Mouse (Mus musculus) c-Kit-positive CD71-positive TER-119-negative erythroid progenitor cells, embryonic 14.5 days (primary cell): ENCODE data around the gene Cobll1.
"Not testable (repeated sequence)": the region's sequence is repeated elsewhere in the genome, so short reads cannot be mapped to it uniquely, and the experiment has no call there.

Experiments used
- DNase-seq: peaks from one replicate; pipeline ENCODE4 v3.0.0-alpha.2; 2013; ENCODE audit warnings: low read depth

Gene Cobll1

GRCm38 (mm10) chr2:65238964-65239570, at the start of gene Cobll1:
TSS of gene Cobll1 (minus strand) at chr2:65239403.
- DNase-seq: no peak

DNA sequence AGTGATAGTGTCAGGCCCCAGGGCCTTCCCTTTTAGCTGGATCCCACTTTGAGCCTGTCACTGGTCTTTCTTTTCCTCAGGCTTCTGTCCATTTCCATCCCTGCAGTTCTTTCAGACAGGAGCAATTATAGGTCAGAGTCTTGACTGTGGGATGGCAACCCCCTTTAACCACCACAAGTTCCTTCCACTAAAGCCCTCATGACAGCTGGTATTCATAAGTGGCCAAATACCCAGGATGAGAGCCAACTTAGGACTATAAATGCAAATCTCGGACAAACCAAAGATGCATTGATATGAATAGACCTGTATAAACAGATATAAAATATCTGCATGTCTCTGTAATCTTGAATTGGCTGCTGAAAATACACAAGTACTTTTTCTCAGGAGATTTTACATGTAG, 49.5 kb upstream of the Cobll1 start:
- no peak for DNase-seq

GRCm38 (mm10) chr2:65285380-65285779, 46.2 kb upstream of the Cobll1 start:
- DNase-seq: no peak

DNA sequence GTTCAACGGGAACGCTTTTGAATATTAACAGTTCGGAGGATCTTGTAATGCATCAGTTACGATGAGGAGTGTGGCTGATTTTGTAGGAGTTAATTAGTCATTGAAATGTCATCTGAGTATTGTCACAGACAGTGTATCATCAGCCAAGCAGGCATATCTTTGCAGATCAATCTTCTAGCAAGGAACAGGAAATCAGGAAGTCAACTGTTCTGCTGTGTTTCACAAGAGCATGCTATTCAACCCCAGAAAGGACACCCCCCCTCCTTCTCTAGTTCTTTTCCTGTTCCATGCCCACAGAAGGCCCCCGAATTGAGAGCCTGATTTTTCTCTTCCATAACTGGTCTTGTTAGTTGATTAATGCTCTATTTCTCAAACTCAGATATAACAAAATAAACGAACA, 43.8 kb upstream of the Cobll1 start:
- no peak for DNase-seq

- DNase-seq: no peak
Observed at GRCm38 (mm10) chr2:65279029-65279690, 40.0 kb upstream of the Cobll1 start.

DNA sequence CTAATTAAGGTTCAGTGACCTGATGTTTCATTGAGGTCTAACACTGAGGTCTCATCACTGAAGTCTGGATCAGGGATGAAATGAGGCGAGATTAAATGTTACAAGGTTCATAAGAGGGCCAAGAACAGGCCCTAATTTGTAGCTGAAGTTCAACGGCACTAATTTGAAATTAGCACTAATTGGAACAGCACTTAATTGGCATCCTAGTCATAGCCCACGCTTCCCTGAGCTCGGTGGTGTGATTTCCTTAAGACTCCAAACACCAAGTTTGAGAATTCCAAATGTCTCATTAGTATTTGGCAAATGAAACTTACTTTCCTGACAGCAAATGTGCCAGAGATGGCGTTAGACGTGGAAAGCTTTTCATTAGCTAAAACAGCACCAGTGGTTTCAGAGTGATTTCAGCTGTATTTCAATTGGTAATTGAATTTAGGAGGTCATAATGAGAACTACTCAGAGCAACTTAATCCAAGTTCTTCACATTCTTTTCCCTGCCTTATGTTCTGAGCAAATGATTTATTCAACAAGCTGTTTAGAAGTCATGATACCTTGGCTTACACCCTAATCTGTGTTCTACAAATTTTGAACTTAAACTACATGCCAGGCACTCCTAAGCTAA, 36.3 kb upstream of the Cobll1 start:
- no peak for DNase-seq

DNA sequence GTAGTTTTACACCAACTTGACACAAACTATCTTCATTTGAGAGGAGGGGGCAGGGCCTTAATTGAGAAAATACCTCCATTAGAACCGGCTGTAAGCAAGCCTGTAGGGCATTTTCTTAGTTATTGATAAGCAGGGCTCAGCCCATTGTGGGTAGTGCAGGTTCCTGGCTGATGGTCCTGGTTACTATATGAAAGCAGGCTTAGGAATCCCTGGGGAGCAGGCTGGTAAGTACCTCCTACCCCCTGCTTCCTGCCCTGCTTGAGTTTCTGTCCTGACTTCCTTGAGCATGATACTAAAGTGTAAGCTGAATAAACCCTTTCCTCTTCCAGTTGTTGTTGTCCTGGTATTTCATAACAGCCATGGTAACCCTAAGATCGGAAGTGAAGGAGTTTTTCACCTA, 34.7 kb upstream of the Cobll1 start:
- no peak for DNase-seq

- no peak for DNase-seq
Observed at GRCm38 (mm10) chr2:65268731-65269130, 29.5 kb upstream of the Cobll1 start.

DNA sequence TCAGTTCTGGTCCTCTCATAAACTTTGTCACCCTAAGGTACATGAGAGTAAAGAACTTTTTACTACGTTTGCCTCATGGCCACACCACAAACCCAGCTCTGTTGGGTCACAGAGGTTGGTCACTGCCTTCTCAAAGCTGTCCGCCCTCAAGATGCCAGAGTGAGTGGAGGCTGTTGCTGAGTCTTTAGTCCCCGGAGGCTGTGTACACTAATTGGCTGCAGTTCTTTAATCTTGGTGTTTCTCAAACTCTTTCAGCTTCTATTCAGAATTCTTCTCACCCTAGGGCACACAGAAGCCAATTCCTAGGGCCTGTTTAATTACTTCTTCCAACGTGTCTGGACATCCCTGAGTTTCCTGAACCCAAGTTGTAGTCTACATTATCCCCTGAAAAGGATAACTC, 28.6 kb upstream of the Cobll1 start:
- no peak for DNase-seq

DNA sequence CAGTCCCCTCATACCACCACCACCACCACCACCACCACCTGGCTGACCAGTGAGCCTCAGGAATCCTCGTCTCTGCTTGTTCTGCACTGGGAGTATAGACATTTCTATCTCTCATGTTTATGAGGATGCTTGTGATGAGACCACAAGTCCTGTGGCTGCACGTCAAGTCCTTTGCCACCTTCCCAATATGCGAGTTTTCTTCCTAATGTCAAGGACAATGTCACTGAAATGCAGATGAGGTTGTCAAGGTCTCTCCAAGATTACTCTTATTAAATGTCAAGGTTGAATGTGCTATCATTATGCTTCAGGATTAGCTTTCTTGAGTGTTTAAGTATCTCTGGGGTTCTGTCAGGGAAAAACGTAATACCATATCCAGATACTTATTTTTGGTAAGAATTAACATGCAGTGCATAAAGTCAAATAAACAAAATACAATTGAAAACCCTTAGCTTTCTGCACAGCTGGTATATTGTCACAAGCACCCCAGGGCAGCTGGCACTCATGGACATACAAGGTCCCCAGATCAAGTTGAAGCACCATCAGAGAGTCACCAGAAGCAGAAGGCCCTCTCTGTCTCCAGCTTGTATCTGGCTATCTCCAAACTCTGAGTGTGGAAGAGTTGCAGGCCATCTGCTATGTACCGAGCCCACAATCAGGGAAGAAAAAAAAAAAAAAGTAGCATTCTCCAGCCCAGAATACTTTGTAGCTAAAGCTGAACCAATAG, 27.5 kb upstream of the Cobll1 start:
- DNase-seq: no peak

DNA sequence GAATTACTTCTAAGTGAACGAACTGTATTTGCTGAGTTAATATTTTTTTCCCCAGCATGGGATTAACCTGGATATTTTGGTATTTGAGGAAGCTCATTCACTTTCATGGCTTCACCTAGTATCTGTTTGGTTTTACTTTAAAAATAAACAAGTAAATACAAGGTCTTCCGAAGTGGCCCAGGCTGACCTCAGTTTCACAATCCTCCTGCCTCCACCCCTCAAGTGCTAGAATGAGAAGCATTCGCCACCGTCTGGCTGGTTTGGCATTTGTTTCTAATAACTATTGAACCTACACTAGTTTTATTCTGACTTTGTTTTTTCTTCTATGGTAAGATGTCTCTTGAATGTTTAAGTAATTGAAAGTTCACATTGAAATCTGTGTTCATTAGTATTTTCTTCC, 23.0 kb upstream of the Cobll1 start:
- DNase-seq: no peak

DNA sequence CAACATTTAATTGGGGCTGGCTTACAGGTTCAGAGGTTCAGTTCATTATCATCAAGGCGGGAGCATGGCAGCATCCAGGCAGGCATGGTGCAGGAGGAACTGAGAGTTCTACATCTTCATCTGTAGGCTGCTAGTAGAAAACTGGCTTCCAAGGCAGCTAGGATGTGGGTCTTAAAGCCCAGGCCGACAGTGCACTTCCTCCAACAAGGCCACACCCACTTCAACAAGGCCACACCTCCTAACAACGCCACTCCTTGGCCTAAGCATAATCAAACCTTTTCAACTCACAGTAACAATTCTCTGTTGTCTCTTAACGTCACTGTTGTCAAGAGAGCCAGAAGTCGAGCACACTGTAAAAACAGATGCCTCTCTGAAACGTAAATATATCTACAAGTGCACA, 21.6 kb upstream of the Cobll1 start:
- DNase-seq: not testable (repeated sequence)

- no peak for DNase-seq
Observed at GRCm38 (mm10) chr2:65260400-65260799, 21.2 kb upstream of the Cobll1 start.

GRCm38 (mm10) chr2:65257446-65257845, 18.2 kb upstream of the Cobll1 start:
- DNase-seq: no peak

DNA sequence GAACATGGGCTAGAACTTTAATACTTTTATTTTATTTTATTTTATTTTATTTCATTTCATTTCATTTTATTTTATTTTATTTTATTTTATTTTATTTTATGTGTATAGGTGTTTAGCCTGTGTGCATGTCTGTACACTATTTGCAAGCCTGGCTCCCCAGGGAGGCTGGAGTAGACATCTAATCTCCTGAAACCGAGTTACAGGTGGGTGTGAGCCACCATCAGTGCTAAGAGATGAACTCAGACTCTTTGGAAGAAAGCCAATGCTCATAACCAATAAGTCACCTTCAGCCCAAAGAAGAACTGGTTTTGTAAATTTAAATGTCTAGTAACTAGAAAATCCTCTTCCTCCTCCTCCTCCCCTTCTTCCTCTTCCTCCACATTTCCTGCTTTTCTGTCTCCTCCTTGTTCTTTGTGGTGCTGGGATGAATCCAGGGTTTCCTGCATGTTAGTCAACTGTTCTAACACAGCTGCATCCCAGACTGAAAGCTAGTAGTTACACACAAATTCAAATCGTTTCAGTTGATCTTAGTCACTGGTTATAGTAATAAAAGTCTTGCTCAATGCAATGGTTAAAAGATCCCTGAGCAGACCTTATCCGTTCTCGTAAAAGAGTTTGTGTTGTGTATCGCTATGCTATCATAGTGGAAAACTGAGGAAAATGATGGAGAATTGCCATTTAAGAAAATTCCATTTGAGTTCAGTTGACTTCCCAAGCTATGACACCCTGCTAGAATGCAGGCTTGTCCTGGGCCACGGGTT, 17.5 kb upstream of the Cobll1 start:
- no peak for DNase-seq

GRCm38 (mm10) chr2:65250589-65251104, 11.4 kb upstream of the Cobll1 start:
- DNase-seq: no peak

DNA sequence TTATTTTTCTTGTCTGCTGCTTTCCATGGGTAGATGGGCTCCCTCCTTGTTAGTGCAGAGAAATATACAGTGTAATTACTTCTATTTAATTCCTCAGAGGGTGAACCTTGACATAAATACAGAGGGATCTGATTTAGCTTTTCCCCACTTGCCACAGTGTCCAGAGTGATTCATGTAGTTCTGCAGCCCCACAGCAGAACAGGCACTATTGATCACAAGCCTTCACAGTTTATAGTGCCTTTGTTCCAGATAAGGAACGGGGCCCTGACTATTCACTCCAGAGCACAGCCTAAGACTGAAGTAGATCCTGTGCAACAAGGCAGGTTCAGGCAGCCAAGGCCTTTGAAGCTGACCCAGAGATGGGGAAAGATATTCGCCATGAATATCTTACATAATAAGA, 10.4 kb upstream of the Cobll1 start:
- no peak for DNase-seq

DNA sequence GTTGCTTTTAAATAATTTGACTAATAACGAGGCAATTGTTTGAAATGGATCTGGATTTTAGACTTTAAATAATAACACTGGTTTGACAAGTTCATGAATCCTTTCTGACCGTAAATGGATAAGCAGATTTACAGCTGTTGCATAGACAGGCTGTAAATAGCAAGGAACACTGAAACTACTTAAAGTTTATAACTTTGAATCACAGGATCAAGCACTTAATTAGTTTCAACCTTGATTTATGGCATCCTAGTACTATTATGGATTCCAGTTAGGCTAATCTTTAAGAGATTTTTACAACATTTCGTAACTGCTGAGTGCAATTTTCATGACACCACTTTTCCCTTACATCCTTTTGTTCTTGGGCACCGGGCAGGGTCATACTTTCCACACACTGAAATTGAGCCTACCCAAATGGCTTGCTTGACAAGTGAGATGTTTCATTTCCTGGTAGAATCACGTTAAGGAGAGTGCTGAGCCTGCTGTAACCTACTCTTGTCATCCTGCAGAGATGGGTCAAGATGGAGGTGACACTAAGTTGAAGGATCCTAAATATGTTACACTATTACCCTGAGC, 1.1 kb upstream of the Cobll1 start:
- DNase-seq: no peak

DNA sequence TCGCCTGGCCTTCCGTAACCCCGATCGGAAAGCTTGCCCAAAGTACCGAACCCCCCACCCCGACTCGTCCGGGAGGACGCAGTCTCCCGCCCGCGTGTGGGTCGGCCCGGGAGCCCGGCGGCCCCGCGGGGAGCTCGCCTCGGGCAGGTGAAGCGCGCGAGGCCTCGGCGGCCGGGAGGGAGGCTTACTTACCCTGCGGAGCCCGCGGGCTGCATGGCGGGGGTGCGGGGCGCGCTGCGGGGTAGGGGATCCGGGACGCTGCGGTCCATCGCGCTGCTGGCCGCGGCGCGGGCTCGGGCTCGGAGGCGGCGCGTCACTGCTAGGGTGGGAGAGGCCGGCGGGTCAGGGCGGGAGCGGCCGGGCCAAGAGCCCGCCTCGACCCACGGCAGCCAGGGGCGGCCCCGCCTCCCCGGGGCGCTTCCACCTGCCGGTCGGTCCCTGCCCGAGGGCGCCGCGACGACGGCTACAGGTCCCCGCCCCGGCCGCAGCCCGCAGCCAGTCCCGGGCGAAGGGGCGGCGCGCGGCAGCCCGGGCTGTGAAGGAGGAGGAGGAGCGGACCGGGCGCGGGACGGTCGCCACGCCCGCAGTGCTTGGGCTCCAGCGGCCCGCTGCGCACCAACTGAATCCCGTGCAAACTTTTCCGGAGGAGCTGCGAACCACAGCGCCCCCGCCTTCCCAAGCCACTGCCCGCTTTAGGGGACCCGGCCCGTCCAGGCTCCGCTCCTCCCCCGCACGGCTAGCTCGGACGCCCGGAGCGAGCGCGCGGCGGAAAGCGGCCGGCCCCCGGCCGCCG, 836 bp downstream of the Cobll1 start:
- no peak for DNase-seq

- DNase-seq: no peak
Observed at GRCm38 (mm10) chr2:65237610-65238170, 1.5 kb downstream of the Cobll1 start.
